Mouse (Mus musculus) retina, embryonic 14.5 days (tissue): Measurements from ENCODE around the gene Morn1.
"Not testable (repeated sequence)": the region's sequence is repeated elsewhere in the genome, so short reads cannot be mapped to it uniquely, and the experiment has no call there.

ENCODE experiments used
- DNase-seq: peaks from one replicate; pipeline ENCODE4 v3.0.0-alpha.2; 2015; ENCODE audit warnings: low spot score

The Morn1 gene

DNA sequence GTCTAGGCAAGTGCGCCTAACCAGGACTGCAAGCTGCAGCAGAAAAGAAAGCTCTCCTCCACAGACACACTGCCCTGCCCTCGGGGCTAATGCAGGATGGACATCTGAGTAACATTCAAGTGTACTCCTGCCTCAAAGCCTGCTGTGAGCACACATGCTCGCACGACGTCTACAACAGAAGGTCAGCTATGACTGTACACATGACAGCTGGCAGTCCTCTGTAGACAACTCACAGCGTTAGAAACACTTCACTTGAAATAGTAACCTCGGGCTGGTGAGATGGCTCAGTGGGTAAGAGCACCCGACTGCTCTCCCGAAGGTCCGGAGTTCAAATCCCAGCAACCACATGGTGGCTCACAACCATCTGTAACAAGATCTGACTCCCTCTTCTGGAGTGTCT is 7.6 kb upstream of the Morn1 start:
- DNase-seq: not testable (repeated sequence)

DNA sequence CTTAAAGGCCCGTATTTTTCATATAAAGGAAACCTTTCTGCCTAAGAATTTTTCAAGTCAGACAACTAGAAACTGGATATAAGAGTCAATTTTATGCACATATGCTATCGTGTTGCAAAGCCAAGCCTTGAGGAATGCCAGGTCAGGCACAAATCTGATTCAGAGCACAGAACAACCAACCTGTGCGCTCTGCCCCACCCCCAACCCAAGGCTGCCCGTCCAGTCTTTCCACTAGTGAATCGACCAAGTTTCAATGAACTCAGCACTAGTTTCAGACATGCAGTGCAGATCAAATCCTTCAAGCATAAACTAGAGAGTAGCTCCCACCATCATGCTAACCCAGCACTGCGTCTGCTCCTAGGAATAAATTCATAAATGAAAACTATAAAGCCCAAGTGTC is 6.7 kb upstream of the Morn1 start:
- DNase-seq: no peak

DNA sequence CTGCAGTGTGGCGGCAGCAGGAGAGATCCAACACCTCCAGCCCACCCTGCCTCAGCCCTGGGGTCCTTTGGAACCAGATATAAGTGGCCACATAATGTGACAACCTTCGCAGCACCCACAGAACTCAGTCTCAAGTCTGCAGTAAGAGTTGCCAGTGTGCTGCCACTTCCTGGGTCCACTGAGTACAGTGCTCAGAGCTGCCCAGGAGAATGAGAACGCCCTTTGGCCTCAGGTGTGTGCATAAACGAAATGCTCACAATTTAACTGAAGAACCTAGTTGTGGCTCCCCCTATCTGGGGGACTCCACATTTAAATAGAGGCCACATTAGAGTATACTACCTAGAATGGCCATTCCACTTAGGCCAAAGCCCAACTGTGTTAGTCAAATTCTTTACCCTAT is 2.8 kb upstream of the Morn1 start:
- no peak for DNase-seq

- DNase-seq: no peak
These were observed 2.0 kb upstream of the Morn1 start for GRCm38 (mm10) chr4:155084351-155084750.

- no peak for DNase-seq
These were observed 920 bp upstream of the Morn1 start for GRCm38 (mm10) chr4:155085206-155086107.

GRCm38 (mm10) chr4:155089241-155089640 is 2.9 kb downstream of the Morn1 start:
- no peak for DNase-seq

GRCm38 (mm10) chr4:155090147-155090546 is 3.8 kb downstream of the Morn1 start:
- DNase-seq: no peak

DNA sequence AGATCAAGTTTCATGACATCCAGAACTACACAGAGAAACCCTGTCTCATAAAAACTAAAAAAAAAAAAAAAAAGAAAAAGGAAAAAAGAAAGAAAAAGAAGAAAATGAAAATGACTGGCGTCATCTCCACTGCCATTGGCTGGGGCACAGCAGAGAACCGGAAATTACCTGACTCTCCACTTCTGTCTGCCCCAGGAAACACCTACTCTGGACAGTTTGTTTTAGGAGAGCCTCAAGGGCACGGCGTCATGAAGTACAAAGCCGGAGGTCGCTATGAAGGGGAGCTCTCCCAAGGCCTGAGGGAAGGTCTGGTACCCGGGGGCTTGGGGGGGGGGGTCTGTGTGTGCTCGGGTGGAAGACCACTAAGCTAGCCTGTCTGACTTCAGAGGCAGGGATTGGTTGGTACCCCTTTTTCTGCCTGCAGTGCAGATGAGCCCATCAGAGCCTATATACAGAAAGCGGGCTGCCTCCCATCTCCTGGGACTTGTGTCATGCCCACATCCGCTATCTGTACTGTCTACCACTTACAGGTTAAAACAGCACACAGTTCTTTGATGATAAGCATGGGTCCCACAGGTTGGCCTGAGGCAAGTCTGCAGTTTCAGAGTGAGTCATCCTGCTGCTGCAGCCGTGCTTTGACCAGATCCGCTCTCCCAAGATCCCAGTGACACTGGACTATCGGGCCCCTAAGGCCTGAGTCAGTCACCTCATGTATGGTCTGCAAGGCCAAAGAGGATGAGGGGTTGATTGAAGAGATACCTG is 4.5 kb downstream of the Morn1 start:
- no peak for DNase-seq

DNA sequence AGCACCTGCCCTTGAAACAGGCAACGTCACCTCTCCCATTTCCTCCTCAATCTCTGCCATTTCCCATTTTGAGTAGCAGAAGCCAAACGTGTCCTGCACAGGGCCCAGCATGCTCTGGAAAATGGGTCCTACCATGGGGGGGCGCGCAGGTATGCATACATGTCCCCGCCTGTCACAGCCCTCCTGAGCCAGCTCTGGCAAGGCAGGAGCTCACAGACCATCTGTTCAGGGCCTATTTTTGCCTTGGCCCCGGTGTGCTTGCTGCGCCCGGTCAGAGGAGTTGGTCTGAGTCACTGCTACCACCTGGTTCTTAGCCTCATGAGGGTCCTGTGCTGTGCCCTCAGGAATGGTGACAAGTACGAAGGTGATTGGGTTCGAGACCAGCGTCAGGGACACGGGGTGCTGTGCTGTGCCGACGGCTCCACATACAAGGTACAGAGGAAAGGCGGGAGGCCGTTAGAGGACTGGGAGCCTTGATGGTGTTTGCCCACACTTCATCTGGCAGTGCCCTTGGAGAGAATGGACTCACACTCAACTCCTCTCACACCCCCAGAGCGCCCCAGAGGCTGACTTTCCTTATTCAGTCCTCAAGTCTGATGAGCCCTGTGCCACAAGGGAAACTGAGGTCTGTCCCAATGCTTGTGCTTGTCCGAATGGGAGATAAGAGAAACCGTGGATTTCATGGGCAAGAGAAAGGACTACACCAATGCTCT is 6.5 kb downstream of the Morn1 start:
- DNase-seq: no peak

- DNase-seq: no peak
These were observed 7.2 kb downstream of the Morn1 start for GRCm38 (mm10) chr4:155093431-155094149.

DNA sequence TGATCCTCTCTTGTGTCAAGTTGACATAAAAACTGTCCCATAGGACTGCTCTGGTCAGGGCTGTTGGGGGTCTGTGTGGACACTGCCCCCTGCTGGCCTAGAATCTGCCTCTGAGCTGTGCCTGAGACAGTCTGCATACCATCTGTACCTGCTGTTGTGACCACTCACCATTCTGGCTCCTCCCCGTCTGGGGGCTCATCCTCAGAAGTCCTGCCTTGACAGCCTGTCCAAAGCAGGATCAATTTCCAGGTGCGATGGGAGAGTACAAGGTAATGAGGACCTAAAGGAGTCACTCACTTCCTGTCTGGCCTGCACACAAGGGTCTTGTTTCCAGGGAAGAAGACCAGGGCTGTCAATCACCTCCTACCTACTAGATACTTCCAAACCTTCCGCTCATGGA is 8.2 kb downstream of the Morn1 start:
- DNase-seq: peak; percentile 81

DNA sequence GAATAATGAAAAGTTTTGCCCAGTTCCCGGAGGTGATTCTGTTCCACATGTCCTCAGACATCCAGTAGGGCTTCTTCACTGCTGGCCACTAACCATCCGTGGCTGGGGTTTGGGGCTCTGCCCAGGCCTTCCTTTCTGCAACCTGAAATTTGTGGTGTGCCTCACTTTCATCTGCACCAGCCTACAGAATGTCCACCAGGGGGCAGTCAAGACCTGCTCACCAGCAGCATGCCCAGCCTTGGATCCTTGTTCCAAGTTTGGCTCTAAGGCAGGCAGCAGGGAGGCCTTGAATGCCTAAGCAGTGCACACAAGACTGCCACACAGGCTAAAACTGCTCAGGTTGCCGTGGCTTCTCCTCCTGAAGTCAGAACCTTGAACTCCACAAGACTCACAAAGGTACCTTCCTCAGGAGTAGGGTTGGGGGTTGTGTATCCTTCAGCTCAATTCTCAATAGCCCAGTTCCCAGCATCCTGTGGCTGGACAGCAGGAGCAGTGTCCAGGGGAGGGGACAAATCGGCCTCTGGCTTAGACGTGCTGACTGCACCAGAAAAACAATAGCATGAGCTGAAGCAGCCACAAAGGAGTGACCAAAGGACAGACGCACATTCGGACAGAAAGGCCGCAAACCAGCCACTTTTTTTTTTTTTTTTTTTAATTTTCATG is 9.0 kb downstream of the Morn1 start:
- DNase-seq: peak; percentile 96

DNA sequence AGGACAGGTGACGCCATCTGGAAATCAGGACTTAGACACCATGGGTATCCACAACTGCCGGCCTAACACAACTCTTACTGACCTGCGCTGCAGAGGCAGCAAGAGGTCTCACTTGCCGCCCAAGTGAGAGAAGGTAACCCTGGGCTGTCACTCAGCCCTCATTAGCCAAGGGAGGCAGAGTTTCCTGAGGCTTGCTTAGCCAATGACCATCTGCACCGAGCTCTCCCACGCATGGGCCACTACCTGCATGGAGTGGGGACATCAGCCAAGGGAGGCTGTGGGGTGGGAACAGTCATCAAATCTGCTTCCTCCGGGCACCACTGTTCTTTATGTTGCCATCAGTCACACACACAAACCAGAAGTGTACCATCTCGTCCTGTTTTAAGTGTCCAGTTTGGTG is 9.6 kb downstream of the Morn1 start:
- no peak for DNase-seq

DNA sequence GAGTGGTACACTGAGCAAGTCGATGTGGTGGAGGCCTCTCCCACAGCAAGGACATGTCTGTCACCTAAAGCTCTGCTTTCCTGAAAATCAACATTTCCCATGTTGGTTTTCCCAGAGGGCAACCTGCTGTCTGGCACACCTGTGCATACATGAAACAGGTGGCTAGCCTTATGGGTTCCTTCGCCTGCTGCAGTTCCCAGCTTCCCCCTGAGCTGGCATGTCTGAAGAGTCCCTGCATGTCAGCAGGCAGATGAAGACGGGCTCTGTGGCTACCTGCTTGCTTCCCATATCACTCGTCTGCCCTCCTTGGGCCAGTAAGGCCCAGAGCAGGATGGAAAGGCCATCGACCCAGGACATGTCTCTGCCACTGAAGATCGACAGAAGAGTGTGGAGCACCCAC is 11.1 kb downstream of the Morn1 start:
- DNase-seq: no peak

DNA sequence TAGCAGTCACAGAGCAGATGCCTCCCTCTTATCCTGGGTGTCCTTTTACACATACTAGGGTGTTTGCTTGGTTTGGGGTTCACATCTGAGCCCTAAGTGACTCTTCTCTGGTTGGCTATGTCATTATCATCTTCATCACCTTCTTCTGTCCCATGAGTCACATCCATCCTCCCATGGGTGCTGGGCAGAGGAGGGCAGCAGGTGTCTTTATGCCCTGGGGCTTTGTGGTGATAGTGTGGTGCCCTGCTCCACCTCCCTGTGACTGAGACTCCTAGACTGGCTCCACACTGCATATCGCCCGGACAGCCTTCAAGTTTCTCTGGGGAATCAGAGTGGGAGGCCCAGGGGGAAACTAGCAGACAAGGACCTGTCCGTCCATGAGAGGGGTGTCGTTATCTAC is 12.2 kb downstream of the Morn1 start:
- DNase-seq: no peak

DNA sequence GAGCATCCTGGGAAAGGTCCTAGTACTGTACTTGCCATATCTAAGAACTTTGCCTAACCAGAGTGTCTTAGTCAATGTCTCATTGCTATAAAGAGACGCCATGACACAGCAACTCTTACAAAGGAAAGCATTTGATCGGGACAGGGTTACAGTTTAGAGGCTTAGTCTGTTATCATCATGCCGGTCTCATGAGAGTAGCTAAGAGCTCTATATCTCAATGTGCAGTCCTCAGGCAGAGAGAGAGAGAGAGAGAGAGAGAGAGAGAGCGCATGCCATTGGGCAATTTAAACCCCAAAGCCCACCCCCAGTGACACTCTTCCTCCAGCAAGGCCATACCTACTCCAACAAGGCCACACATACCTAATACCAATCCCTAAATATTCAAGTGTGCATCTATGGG is 21.5 kb downstream of the Morn1 start:
- DNase-seq: no peak

GRCm38 (mm10) chr4:155109471-155109870 is 23.1 kb downstream of the Morn1 start:
- no peak for DNase-seq

DNA sequence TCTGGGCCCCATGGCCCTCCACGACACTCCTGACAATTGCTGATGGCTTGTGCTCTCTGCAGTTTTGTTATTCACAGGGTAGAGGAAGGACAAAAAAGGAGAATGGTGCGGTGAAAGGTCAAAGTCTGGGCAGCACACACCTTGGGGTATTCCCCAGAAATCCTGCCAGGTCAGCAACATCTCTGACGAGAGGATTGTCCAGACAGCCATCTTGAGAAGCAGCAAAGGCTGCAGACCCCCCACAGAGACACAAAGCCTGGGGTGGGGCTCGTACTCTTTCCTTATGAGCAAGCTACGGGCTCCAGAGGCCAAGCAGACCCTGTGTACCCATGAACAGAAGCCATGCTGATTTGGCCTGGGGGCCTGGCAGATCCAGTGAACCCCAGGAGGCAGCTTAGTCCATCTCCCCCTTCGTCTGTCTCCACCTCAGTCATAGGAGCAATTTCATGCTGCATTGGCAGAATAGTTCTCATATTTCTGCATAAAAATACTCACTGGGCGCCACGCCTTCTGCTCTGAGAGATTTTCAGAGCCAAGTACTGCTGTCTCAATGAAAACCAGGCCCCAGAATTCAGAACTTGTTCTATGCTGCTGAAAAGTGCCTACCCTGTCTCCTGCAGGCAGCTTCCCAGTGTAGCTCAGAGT is 27.5 kb downstream of the Morn1 start:
- DNase-seq: no peak

DNA sequence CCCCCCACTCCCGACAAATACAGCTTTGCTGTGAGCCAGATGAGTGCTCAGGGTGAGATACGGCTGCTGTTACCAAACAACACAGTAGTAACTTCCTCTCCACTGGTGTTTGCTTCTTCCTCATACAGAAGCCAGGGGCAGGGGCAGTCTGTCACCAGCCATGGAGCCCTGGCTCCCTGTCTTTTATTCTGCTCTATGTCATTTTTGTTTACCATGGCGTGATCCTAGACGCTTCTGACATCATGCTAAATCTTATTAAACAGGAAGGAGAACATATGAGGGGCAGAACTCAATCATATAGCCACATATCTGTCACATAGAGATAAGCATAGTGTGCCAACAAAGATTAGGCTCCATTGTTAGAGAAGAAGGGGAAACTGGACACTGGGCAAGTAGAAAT is 30.2 kb downstream of the Morn1 start:
- DNase-seq: no peak

DNA sequence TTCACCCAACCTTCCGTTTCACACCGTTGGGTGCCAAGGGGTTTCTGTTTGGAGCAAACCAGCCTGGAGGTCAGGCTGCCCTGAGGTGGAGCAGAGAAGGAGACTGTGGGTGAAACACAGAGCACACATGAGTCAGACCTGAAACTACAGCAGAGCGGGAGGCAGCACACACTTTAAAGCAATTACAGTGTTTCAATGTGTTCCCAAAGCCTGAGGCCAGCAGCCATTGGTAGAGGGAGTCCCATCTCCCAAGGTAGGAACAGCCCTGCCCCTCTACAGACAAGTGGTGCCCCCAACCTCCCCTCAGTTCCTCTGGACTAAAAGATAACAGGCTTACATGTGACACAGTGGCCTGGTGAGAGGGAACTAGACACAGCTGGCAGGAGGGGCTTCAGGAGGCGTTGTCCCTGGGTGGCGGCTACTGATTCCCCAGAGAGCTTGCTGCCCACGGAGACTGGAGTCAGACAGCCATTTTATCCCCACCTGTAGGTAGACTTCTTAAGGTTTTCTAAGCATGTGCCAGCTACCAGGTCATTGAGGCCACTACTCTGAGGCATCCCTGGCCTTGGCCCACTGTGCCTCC is 31.1 kb downstream of the Morn1 start:
- no peak for DNase-seq

- no peak for DNase-seq
These were observed 31.9 kb downstream of the Morn1 start for GRCm38 (mm10) chr4:155118278-155118677.
